Mouse (Mus musculus): ENCODE measurements around the gene Rin2.

GRCm38 (mm10) chr2:145807276-145807675, 132.3 kb downstream of the Rin2 start:
- TF ChIP-seq CTCF (IDR thresholded peaks at IDR 0.05), result no peak
- no peak for TF ChIP-seq EP300 (IDR thresholded peaks at IDR 0.05)

All from lung, postnatal 0 days (tissue).